Mouse (Mus musculus): ENCODE measurements around the gene Ovol2.
"Not testable (repeated sequence)": the region's sequence is repeated elsewhere in the genome, so short reads cannot be mapped to it uniquely, and the experiment has no call there.

Gene Ovol2

GRCm38 (mm10) chr2:144331401-144332302 lies at the start of gene Ovol2:
TSS of gene Ovol2 (minus strand) at chr2:144332146.
- DNase-seq = peak; percentile 6

- DNase-seq = no peak
These were observed 49.8 kb upstream of the Ovol2 start for GRCm38 (mm10) chr2:144381741-144382140.

- DNase-seq = peak; percentile 71
These were observed 49.3 kb upstream of the Ovol2 start for GRCm38 (mm10) chr2:144381293-144381692.

GRCm38 (mm10) chr2:144375063-144375703 lies 43.2 kb upstream of the Ovol2 start:
- DNase-seq = no peak

GRCm38 (mm10) chr2:144373063-144373462 lies 41.1 kb upstream of the Ovol2 start:
- no peak for DNase-seq

- DNase-seq = no peak
These were observed 39.6 kb upstream of the Ovol2 start for GRCm38 (mm10) chr2:144371566-144371965.

GRCm38 (mm10) chr2:144369511-144369910 lies 37.6 kb upstream of the Ovol2 start:
- DNase-seq = no peak

GRCm38 (mm10) chr2:144369020-144369421 lies 37.1 kb upstream of the Ovol2 start:
- DNase-seq = no peak

GRCm38 (mm10) chr2:144368400-144369019 lies 36.6 kb upstream of the Ovol2 start, which contains the start of the genes Kat14 and Pet117:
TSS of gene Kat14 (plus strand) at chr2:144368983.
TSS of gene Pet117 (plus strand) at chr2:144368996.
- peak; percentile 90 for DNase-seq

- DNase-seq = no peak
These were observed 20.9 kb upstream of the Ovol2 start for GRCm38 (mm10) chr2:144352843-144353242.

- DNase-seq = no peak
These were observed 16.6 kb upstream of the Ovol2 start for GRCm38 (mm10) chr2:144348525-144348924.

- no peak for DNase-seq
These were observed 11.2 kb upstream of the Ovol2 start for GRCm38 (mm10) chr2:144343158-144343557.

GRCm38 (mm10) chr2:144338149-144338548 lies 6.2 kb upstream of the Ovol2 start:
- DNase-seq = not testable (repeated sequence)

- DNase-seq = no peak
These were observed 5.8 kb upstream of the Ovol2 start for GRCm38 (mm10) chr2:144337701-144338100.

- no peak for DNase-seq
These were observed 5.3 kb upstream of the Ovol2 start for GRCm38 (mm10) chr2:144337230-144337629.

- DNase-seq = no peak
These were observed 1.3 kb upstream of the Ovol2 start for GRCm38 (mm10) chr2:144333138-144333842.

- DNase-seq = no peak
These were observed 540 bp upstream of the Ovol2 start for GRCm38 (mm10) chr2:144332486-144332885.

- DNase-seq = peak; percentile 7
These were observed 980 bp downstream of the Ovol2 start for GRCm38 (mm10) chr2:144330960-144331371.

GRCm38 (mm10) chr2:144330352-144330959 lies 1.5 kb downstream of the Ovol2 start:
- no peak for DNase-seq

- no peak for DNase-seq
These were observed 2.0 kb downstream of the Ovol2 start for GRCm38 (mm10) chr2:144329937-144330336.

GRCm38 (mm10) chr2:144329451-144329850 lies 2.5 kb downstream of the Ovol2 start:
- no peak for DNase-seq

GRCm38 (mm10) chr2:144324218-144324617 lies 7.7 kb downstream of the Ovol2 start:
- no peak for DNase-seq

Measured in cerebellum, adult 11-12 months (tissue).